Mouse (Mus musculus) liver, adult 2 months (tissue): Measurements from ENCODE around the gene Epb41l1. TPM values are rescaled to one million over a fixed set of nuclear protein-coding genes. Genes with fewer than 3 reads are reported as not detected.

ENCODE experiments used
- DNase-seq: peaks from one replicate; pipeline ENCODE4 v3.0.0-alpha.2; 2011; ENCODE audit warnings: low read depth, low spot score; ENCODE audit errors: extremely low read depth
- H3K27ac ChIP-seq: fragments of 200-500 bp; replicated peaks from 2 replicates; pipeline ENCODE4 v1.5.1; 2012; ENCODE audit warnings: low read depth, mild to moderate bottlenecking, control low read depth, inconsistent platforms, low read length; ENCODE audit not compliant: insufficient read depth
- H3K27me3 ChIP-seq: fragments of 200-500 bp; 2 replicates; pipeline ENCODE4 v1.6.1; 2012; ENCODE audit warnings: mild to moderate bottlenecking, moderate library complexity, low read length, inconsistent platforms; ENCODE audit not compliant: control insufficient read depth, insufficient read depth
- H3K36me3 ChIP-seq: fragments of 200-500 bp; 2 replicates; pipeline ENCODE4 v1.6.1; 2012; ENCODE audit warnings: low read length, inconsistent platforms; ENCODE audit not compliant: control insufficient read depth, insufficient read depth
- H3K4me1 ChIP-seq: fragments of 200-500 bp; 2 replicates; pipeline ENCODE4 v1.6.1; 2011; ENCODE audit warnings: low read length; ENCODE audit not compliant: control insufficient read depth, insufficient read depth
- H3K4me3 ChIP-seq: fragments of 200-500 bp; 2 replicates; pipeline ENCODE4 v1.5.1; 2011; ENCODE audit warnings: low read depth, mild to moderate bottlenecking, control low read depth, low read length, moderate library complexity; ENCODE audit not compliant: insufficient read depth
- H3K79me2 ChIP-seq: fragments of 200-500 bp; 2 replicates; pipeline ENCODE4 v1.6.1; 2012; ENCODE audit warnings: inconsistent platforms, mild to moderate bottlenecking, low read length, moderate library complexity; ENCODE audit not compliant: control insufficient read depth, insufficient read depth
- H3K9ac ChIP-seq: fragments of 200-500 bp; 2 replicates; pipeline ENCODE4 v1.6.1; 2012; ENCODE audit warnings: low read depth, mild to moderate bottlenecking, control low read depth, inconsistent platforms, low read length
- CTCF ChIP-seq: fragments of 200-500 bp; IDR thresholded peaks from 2 replicates; pipeline ENCODE4 v1.5.1; 2011; ENCODE audit warnings: low read depth, low read length, control low read depth
- POLR2A ChIP-seq: fragments of 200-500 bp; IDR thresholded peaks from 2 replicates; pipeline ENCODE4 v1.6.1; 2011; ENCODE audit warnings: low read length, control low read depth; ENCODE audit not compliant: insufficient read depth; ENCODE audit errors: extremely low read depth
- WGBS: fragments of 180-500 bp; shearing (Covaris S2); methylation state at CpG from one replicate; pipeline ENCODE4 v1.1.7; 2018; 5-methylcytosine and 5-hydroxymethylcytosine counted together
- polyA plus RNA-seq: library from polyadenylated mRNA; depleted of rRNA; stranded (reverse); fragments of >200 nt; gene quantifications from 2 replicates; pipeline ENCODE4 v1.2.3, GENCODE M21; 2012
- total RNA-seq: library from RNA; depleted of rRNA; stranded (reverse); fragments of >200 nt; gene quantifications from 2 replicates; pipeline ENCODE4 v1.2.3, GENCODE M21; 2014

The Epb41l1 gene
- total and polyA plus RNA-seq, 2 experiments = 1.1 to 1.2 TPM

DNA sequence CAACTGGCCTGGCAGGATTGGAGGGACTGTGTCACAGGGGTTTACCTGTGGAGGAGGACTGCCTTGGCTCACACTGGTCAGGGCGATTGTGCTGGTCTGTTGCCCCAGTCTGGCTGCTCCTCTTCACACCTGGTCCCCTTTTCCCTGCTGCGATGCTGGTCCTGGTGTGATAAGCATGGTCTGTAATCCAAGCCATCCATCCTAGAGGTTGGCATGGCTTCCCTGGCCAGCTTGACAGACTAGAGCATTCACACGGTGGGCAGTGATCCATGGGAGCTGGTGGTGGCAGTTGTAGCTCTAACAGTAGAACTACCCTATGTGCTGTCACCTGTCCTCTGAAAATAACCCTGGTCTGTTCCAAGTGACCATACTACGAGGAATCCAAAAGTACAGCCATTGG is 43.7 kb downstream of the Epb41l1 start:
- no peaks in the 10 kb centered on the region for H3K79me2 ChIP-seq
- H3K36me3 ChIP-seq = no peaks in the 10 kb centered on the region
- 88% methylated on average over 4 of the region's 4 CpGs for WGBS
- no peak for TF ChIP-seq CTCF
- no peak for TF ChIP-seq POLR2A
- H3K4me3 ChIP-seq = no peak overlapping the region
- no peak for DNase-seq
- no peak overlapping the region for H3K27ac ChIP-seq
- H3K27me3 ChIP-seq = no peaks in the 10 kb centered on the region
- H3K9ac ChIP-seq = no peak overlapping the region
- peaks cover 4% of the 10 kb centered on the region for H3K4me1 ChIP-seq

DNA sequence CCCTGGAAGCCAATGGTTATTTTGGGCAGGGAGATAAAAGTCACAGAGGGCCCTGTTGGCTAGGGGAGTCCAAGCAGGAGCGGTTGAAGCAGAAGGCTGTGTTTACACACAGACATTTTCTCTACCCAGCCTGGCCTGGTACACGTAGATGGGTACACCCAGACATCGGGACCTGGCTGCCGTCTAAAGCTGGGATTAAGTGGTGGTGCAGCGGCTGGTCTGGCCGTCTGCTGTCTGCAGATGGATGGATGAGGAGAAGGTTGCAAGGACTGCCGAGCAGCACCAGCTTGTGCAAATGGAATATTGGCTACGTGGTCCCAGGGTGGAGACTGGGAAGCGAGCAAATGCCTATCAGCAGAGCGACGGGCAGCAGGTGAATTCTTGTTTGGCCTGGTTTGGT is 46.8 kb downstream of the Epb41l1 start:
- TF ChIP-seq POLR2A (no peak), CTCF (no peak)
- H3K4me3 ChIP-seq = no peak overlapping the region
- no peaks in the 10 kb centered on the region for H3K36me3 ChIP-seq
- H3K79me2 ChIP-seq = no peaks in the 10 kb centered on the region
- H3K27ac ChIP-seq = no peak overlapping the region
- peaks cover 3% of the 10 kb centered on the region for H3K4me1 ChIP-seq
- H3K27me3 ChIP-seq = no peaks in the 10 kb centered on the region
- DNase-seq = no peak
- H3K9ac ChIP-seq = no peak overlapping the region
- WGBS = 91% methylated on average over 11 of the region's 11 CpGs

DNA sequence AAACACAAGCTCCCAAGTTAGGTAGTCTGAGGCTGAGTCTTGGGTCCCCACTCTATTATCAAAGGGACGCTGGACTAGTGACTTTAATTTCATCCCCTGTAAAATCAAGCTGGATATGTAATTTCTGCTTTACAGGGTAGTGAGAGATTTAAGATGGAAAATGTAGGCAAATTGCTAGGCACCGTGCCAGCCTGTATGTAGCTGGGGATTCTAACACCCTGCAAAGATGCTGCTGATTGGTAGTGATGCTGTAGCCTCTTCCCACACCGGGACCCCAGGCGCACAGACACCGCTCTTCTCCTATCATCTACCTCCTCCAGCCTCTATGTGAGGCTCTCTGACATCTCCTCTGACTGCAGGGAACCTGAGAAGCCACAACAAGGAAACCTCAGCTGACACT is 48.2 kb downstream of the Epb41l1 start:
- no peak for TF ChIP-seq POLR2A
- no peak for TF ChIP-seq CTCF
- WGBS = 91% methylated on average over 5 of the region's 5 CpGs
- DNase-seq = no peak
- H3K9ac ChIP-seq = no peak overlapping the region
- H3K36me3 ChIP-seq = no peaks in the 10 kb centered on the region
- no peaks in the 10 kb centered on the region for H3K79me2 ChIP-seq
- H3K27ac ChIP-seq = no peak overlapping the region
- H3K4me3 ChIP-seq = no peak overlapping the region
- no peaks in the 10 kb centered on the region for H3K4me1 ChIP-seq
- H3K27me3 ChIP-seq = no peaks in the 10 kb centered on the region

DNA sequence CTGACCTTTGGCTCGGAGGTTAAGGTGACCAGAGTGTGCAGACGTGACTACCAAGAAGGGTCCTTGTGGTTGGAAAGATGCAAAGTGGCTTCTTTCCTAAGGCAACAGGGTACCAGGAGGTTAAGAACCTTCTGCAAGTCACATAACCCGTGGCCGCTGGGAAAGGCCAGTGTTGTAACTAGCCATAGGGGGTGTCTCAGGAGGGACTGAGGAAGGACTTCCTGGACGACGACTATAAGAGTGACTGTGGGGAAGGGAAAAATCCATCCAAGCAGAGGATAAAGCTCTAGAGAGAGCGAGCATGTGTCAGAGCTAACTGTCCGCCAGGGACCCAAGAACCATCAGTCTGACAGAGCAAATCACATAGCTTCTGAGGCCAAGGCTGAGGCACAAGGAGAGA is 48.8 kb downstream of the Epb41l1 start:
- 86% methylated on average over 8 of the region's 8 CpGs for WGBS
- Histone ChIP-seq H3K79me2 (no peaks in the 10 kb centered on the region), H3K4me3 (no peak overlapping the region), H3K27me3 (no peaks in the 10 kb centered on the region), H3K27ac (no peak overlapping the region), H3K4me1 (peaks cover 2% of the 10 kb centered on the region), H3K9ac (no peak overlapping the region), H3K36me3 (no peaks in the 10 kb centered on the region)
- DNase-seq = no peak
- TF ChIP-seq POLR2A = no peak
- no peak for TF ChIP-seq CTCF

DNA sequence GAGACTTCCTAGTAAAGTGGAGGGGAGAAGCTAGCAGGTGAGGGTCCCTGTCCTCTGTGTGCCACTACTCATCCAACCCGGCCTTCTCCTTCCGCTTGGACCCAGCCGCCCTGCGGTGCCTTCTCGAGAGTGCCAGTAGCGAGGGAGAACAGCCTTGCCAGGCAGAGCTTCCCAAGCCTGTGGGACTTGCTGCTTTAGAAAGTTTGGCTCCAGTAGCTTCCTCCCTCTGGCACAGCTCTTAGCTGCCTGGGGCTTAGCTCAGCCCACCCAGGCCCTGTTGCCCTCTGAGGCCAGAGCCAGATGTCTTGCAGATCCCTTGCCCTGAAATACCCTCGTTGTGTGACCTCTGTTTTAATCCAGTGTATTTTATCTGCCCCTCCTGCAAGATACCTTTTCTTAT is 50.2 kb downstream of the Epb41l1 start:
- WGBS = 87% methylated on average over 7 of the region's 7 CpGs
- no peaks in the 10 kb centered on the region for H3K79me2 ChIP-seq
- TF ChIP-seq POLR2A = no peak
- no peak for TF ChIP-seq CTCF
- H3K36me3 ChIP-seq = no peaks in the 10 kb centered on the region
- no peak overlapping the region for H3K9ac ChIP-seq
- no peak overlapping the region for H3K4me3 ChIP-seq
- no peak for DNase-seq
- H3K27me3 ChIP-seq = no peaks in the 10 kb centered on the region
- H3K27ac ChIP-seq = no peak overlapping the region
- H3K4me1 ChIP-seq = peaks cover 5% of the 10 kb centered on the region

DNA sequence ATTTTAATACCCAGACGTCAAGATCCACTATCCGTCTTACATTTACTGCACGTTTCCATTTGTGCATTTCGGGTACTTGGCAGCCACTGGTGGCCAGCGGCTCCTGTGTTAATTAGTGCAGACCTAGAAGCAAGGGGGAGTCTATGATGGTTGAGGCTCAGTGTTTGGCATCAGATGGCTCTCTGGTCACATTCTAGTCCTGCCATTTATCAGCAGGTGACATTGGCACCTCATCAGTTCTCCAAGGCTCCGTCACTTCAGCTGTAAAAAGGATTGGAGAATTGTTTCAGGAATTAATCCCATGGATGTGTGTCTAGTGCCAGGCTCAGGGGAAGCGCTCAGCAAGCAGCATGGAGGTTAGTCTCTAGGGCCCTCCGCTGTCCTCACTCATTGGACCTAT is 51.6 kb downstream of the Epb41l1 start:
- Histone ChIP-seq H3K36me3 (no peaks in the 10 kb centered on the region), H3K4me1 (peaks cover 5% of the 10 kb centered on the region), H3K27me3 (no peaks in the 10 kb centered on the region), H3K27ac (no peak overlapping the region), H3K4me3 (no peak overlapping the region), H3K79me2 (no peaks in the 10 kb centered on the region), H3K9ac (no peak overlapping the region)
- DNase-seq = no peak
- TF ChIP-seq CTCF (no peak), POLR2A (no peak)
- 95% methylated on average over 8 of the region's 8 CpGs for WGBS
